Mouse (Mus musculus): ENCODE results near the gene Naa50. TPM values are rescaled to one million over a fixed set of nuclear protein-coding genes. Genes with fewer than 3 reads are reported as not detected.

Gene Naa50
- total RNA-seq, 1 experiment: 72.5 TPM

DNA sequence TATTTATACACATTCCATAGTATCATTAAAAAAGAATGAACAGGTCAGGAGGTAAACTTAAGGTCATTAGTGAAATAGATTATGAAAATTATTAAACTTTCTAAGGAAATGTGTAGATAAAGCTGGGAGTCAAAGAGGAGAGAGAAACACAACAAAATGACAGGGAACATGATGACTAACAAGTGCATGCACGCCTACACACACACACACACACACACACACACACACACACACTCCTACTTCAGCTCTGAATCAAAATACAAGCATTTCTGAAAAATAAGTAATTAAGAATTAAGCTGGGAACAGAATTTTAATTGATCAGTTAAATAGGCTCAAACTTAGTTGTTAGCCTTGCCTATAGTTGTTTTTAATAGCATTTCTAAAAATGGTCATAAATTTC is 14.9 kb upstream of the Naa50 start:
- in situ Hi-C loops (cut with MboI; ENCODE audit: low sequenced_read_pairs in 2 of 2, unreplicated experiment in 2 of 2): no loop called here
- no peak overlapping the region for H3K27ac ChIP-seq (ENCODE audit: insufficient read depth, low read depth, low read length, poor library complexity, severe bottlenecking)
- TF ChIP-seq ZNF384 (IDR thresholded peaks at IDR 0.05; ENCODE audit: low read depth, low read length): no peak
- TF ChIP-seq ZC3H11A (IDR thresholded peaks at IDR 0.05; ENCODE audit: borderline replicate concordance, low read depth, low read length): no peak
- no peak for TF ChIP-seq MAFK (IDR thresholded peaks at IDR 0.05; ENCODE audit: insufficient read depth, low read depth, low read length)
- TF ChIP-seq HCFC1 (IDR thresholded peaks at IDR 0.05; ENCODE audit: borderline replicate concordance, insufficient read depth, low read length): no peak
- TF ChIP-seq CHD2 (IDR thresholded peaks at IDR 0.05; ENCODE audit: low read depth, low read length): no peak
- no peaks in the 10 kb centered on the region for H3K9me3 ChIP-seq (ENCODE audit: control insufficient read depth, insufficient read depth, low read depth, low read length)
- peaks cover 0 to 2% of the 10 kb centered on the region in 2 experiments; a peak in 1 of 4 replicates for H3K4me1 ChIP-seq (ENCODE audit: control insufficient read depth in 2 of 2, insufficient read depth in 2 of 2, low read length in 2 of 2, poor library complexity in 1 of 2)
- H3K36me3 ChIP-seq (ENCODE audit: control insufficient read depth, insufficient read depth, low read length, poor library complexity, severe bottlenecking): no peaks in the 10 kb centered on the region
- no peak overlapping the region for H3K9ac ChIP-seq (ENCODE audit: insufficient read depth, low read depth, low read length, poor library complexity, severe bottlenecking)
- no peak overlapping the region for H3K4me3 ChIP-seq (ENCODE audit: insufficient read depth in 1 of 2, low read depth in 1 of 2, low read length in 2 of 2, poor library complexity in 1 of 2, severe bottlenecking in 1 of 2)
- no peak for DNase-seq (ENCODE audit: low read depth, low spot score)

DNA sequence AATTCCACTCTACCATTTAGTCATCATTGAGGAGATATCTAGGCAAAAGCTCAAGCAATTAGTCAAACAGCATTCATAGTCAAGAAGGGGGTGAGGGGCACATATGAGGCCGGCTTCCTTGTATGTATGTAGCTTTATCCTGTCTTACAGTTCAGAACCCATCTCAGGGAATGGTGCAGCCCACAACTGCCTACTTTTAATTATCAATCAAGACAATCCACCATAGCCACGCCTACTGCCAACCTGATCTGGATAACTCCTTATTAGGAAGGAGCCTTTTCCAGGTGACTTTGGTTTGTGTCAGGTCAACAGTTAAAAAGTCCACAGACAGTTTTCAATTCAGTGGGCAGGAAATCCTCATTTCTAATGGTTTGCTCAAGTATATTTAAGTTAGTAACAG is 14.2 kb upstream of the Naa50 start:
- in situ Hi-C loops (cut with MboI; ENCODE audit: low sequenced_read_pairs in 2 of 2, unreplicated experiment in 2 of 2): no loop called here
- Histone ChIP-seq H3K4me3 (ENCODE audit: insufficient read depth in 1 of 2, low read depth in 1 of 2, low read length in 2 of 2, poor library complexity in 1 of 2, severe bottlenecking in 1 of 2) (no peak overlapping the region), H3K4me1 (ENCODE audit: control insufficient read depth in 2 of 2, insufficient read depth in 2 of 2, low read length in 2 of 2, poor library complexity in 1 of 2) (peaks cover 0 to 2% of the 10 kb centered on the region in 2 experiments; a peak in 1 of 4 replicates), H3K9ac (ENCODE audit: insufficient read depth, low read depth, low read length, poor library complexity, severe bottlenecking) (no peak overlapping the region), H3K9me3 (ENCODE audit: control insufficient read depth, insufficient read depth, low read depth, low read length) (no peaks in the 10 kb centered on the region), H3K36me3 (ENCODE audit: control insufficient read depth, insufficient read depth, low read length, poor library complexity, severe bottlenecking) (no peaks in the 10 kb centered on the region), H3K27ac (ENCODE audit: insufficient read depth, low read depth, low read length, poor library complexity, severe bottlenecking) (no peak overlapping the region)
- TF ChIP-seq MAFK (IDR thresholded peaks at IDR 0.05; ENCODE audit: insufficient read depth, low read depth, low read length): no peak
- TF ChIP-seq ZNF384 (IDR thresholded peaks at IDR 0.05; ENCODE audit: low read depth, low read length): no peak
- no peak for TF ChIP-seq ZC3H11A (IDR thresholded peaks at IDR 0.05; ENCODE audit: borderline replicate concordance, low read depth, low read length)
- no peak for TF ChIP-seq CHD2 (IDR thresholded peaks at IDR 0.05; ENCODE audit: low read depth, low read length)
- TF ChIP-seq HCFC1 (IDR thresholded peaks at IDR 0.05; ENCODE audit: borderline replicate concordance, insufficient read depth, low read length): no peak
- no peak for DNase-seq (ENCODE audit: low read depth, low spot score)

DNA sequence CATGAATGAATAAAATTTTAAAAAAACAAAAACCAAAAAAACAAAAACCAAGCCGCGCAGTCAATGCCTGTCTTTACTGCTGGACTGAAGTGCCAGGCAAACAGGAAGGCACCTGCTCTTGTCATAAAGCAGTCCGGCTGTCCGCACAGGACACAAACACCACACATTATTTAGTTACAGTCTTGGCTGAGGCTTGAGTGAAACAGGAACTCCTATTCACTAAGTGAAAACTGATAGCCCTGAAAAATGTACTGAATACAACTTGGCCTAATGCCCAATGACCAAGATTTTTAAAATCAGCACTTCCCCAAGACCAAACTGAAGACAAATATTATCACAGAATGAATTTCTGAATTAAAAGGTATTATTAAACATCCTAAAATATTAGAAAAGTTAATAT is 13.2 kb upstream of the Naa50 start:
- Histone ChIP-seq H3K36me3 (ENCODE audit: control insufficient read depth, insufficient read depth, low read length, poor library complexity, severe bottlenecking) (no peaks in the 10 kb centered on the region), H3K4me3 (ENCODE audit: insufficient read depth in 1 of 2, low read depth in 1 of 2, low read length in 2 of 2, poor library complexity in 1 of 2, severe bottlenecking in 1 of 2) (no peak overlapping the region), H3K27ac (ENCODE audit: insufficient read depth, low read depth, low read length, poor library complexity, severe bottlenecking) (no peak overlapping the region), H3K4me1 (ENCODE audit: control insufficient read depth in 2 of 2, insufficient read depth in 2 of 2, low read length in 2 of 2, poor library complexity in 1 of 2) (peaks cover 0 to 2% of the 10 kb centered on the region in 2 experiments; a peak in 1 of 4 replicates), H3K9me3 (ENCODE audit: control insufficient read depth, insufficient read depth, low read depth, low read length) (no peaks in the 10 kb centered on the region), H3K9ac (ENCODE audit: insufficient read depth, low read depth, low read length, poor library complexity, severe bottlenecking) (no peak overlapping the region)
- in situ Hi-C loops (cut with MboI; ENCODE audit: low sequenced_read_pairs in 2 of 2, unreplicated experiment in 2 of 2): no loop called here
- no peak for DNase-seq (ENCODE audit: low read depth, low spot score)
- TF ChIP-seq ZNF384 (IDR thresholded peaks at IDR 0.05; ENCODE audit: low read depth, low read length) (no peak), HCFC1 (IDR thresholded peaks at IDR 0.05; ENCODE audit: borderline replicate concordance, insufficient read depth, low read length) (no peak), CHD2 (IDR thresholded peaks at IDR 0.05; ENCODE audit: low read depth, low read length) (no peak), ZC3H11A (IDR thresholded peaks at IDR 0.05; ENCODE audit: borderline replicate concordance, low read depth, low read length) (no peak)

DNA sequence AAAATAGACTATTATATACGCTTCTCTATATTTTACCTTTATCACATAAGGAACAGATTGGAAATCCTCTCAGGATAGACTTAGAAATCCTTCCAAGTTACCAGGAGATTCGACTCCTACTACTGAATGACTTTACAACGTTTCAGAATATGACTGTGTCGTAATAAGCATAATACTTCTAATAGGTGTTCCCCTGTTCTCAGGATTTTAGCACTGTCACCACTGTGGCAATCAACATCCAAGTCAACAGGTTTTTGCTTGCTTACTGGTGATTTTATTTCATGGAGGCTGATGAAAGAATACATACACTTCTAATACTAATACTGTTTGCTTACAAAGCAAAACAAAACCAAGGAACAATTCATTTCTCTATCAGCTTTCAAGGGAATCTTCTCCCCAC is 7.3 kb upstream of the Naa50 start:
- no peaks in the 10 kb centered on the region for H3K9me3 ChIP-seq (ENCODE audit: control insufficient read depth, insufficient read depth, low read depth, low read length)
- DNase-seq (ENCODE audit: low read depth, low spot score): no peak
- H3K4me1 ChIP-seq (ENCODE audit: control insufficient read depth in 2 of 2, insufficient read depth in 2 of 2, low read length in 2 of 2, poor library complexity in 1 of 2): peaks cover 0 to 4% of the 10 kb centered on the region in 2 experiments; a peak in 1 of 4 replicates
- no peak overlapping the region for H3K9ac ChIP-seq (ENCODE audit: insufficient read depth, low read depth, low read length, poor library complexity, severe bottlenecking)
- H3K36me3 ChIP-seq (ENCODE audit: control insufficient read depth, insufficient read depth, low read length, poor library complexity, severe bottlenecking): no peaks in the 10 kb centered on the region
- H3K4me3 ChIP-seq (ENCODE audit: insufficient read depth in 1 of 2, low read depth in 1 of 2, low read length in 2 of 2, poor library complexity in 1 of 2, severe bottlenecking in 1 of 2): no peak overlapping the region
- in situ Hi-C loops (cut with MboI; ENCODE audit: low sequenced_read_pairs in 2 of 2, unreplicated experiment in 2 of 2): no loop called here
- TF ChIP-seq ZNF384 (IDR thresholded peaks at IDR 0.05; ENCODE audit: low read depth, low read length) (no peak), CHD2 (IDR thresholded peaks at IDR 0.05; ENCODE audit: low read depth, low read length) (no peak), ZC3H11A (IDR thresholded peaks at IDR 0.05; ENCODE audit: borderline replicate concordance, low read depth, low read length) (no peak), HCFC1 (IDR thresholded peaks at IDR 0.05; ENCODE audit: borderline replicate concordance, insufficient read depth, low read length) (no peak), MAFK (IDR thresholded peaks at IDR 0.05; ENCODE audit: insufficient read depth, low read depth, low read length) (no peak)
- H3K27ac ChIP-seq (ENCODE audit: insufficient read depth, low read depth, low read length, poor library complexity, severe bottlenecking): no peak overlapping the region

DNA sequence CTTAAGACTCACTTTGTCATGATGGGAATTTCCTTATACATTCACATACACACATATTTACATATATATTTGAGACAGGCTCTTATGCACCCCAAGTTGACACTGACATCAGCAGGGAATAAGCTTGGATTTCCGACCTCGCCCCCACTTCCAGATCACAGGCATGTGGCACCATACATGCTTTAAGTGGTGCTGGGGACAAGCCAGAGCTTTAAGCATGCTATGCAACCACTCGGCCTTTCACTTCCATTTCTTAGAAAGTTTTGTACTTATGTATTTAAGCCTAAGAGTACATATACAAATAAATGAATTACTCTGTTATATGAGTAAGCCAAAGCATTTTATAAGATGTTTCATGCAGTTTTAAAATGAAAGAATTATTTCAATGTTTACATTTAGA is 6.4 kb upstream of the Naa50 start:
- peaks cover 0 to 4% of the 10 kb centered on the region in 2 experiments; a peak in 1 of 4 replicates for H3K4me1 ChIP-seq (ENCODE audit: control insufficient read depth in 2 of 2, insufficient read depth in 2 of 2, low read length in 2 of 2, poor library complexity in 1 of 2)
- no peak overlapping the region for H3K4me3 ChIP-seq (ENCODE audit: insufficient read depth in 1 of 2, low read depth in 1 of 2, low read length in 2 of 2, poor library complexity in 1 of 2, severe bottlenecking in 1 of 2)
- TF ChIP-seq ZC3H11A (IDR thresholded peaks at IDR 0.05; ENCODE audit: borderline replicate concordance, low read depth, low read length) (no peak), HCFC1 (IDR thresholded peaks at IDR 0.05; ENCODE audit: borderline replicate concordance, insufficient read depth, low read length) (no peak), MAFK (IDR thresholded peaks at IDR 0.05; ENCODE audit: insufficient read depth, low read depth, low read length) (no peak)
- H3K9me3 ChIP-seq (ENCODE audit: control insufficient read depth, insufficient read depth, low read depth, low read length): no peaks in the 10 kb centered on the region
- H3K27ac ChIP-seq (ENCODE audit: insufficient read depth, low read depth, low read length, poor library complexity, severe bottlenecking): no peak overlapping the region
- H3K9ac ChIP-seq (ENCODE audit: insufficient read depth, low read depth, low read length, poor library complexity, severe bottlenecking): no peak overlapping the region
- H3K36me3 ChIP-seq (ENCODE audit: control insufficient read depth, insufficient read depth, low read length, poor library complexity, severe bottlenecking): no peaks in the 10 kb centered on the region
- no peak for DNase-seq (ENCODE audit: low read depth, low spot score)
- in situ Hi-C loops (cut with MboI; ENCODE audit: low sequenced_read_pairs in 2 of 2, unreplicated experiment in 2 of 2): no loop called here

Data from ES-E14 (cell line).